Mouse (Mus musculus): Measurements from ENCODE around the gene Art4.

GRCm38 (mm10) chr6:136898954-136899353, 41.4 kb upstream of the Art4 start:
- TF ChIP-seq CTCF (IDR thresholded peaks at IDR 0.05; ENCODE audit: low read depth, low read length), result no peak
- no peak for TF ChIP-seq GATA1 (IDR thresholded peaks at IDR 0.05; ENCODE audit: borderline replicate concordance, low read length)
- TF ChIP-seq POLR2AphosphoS5 (IDR thresholded peaks at IDR 0.05; ENCODE audit: insufficient replicate concordance, low read depth, low read length), result no peak
- TF ChIP-seq TAL1 (conservative IDR thresholded peaks at IDR 0.05; ENCODE audit: low read depth, low read length), result no peak

Measured in G1E (cell line).